Mouse (Mus musculus): ENCODE results near the gene Clstn1. TPM values are rescaled to one million over a fixed set of nuclear protein-coding genes. Genes with fewer than 3 reads are reported as not detected.

The Clstn1 gene
- total and polyA plus RNA-seq, 3 experiments: 6.1 to 26.6 TPM; not detected in 1

DNA sequence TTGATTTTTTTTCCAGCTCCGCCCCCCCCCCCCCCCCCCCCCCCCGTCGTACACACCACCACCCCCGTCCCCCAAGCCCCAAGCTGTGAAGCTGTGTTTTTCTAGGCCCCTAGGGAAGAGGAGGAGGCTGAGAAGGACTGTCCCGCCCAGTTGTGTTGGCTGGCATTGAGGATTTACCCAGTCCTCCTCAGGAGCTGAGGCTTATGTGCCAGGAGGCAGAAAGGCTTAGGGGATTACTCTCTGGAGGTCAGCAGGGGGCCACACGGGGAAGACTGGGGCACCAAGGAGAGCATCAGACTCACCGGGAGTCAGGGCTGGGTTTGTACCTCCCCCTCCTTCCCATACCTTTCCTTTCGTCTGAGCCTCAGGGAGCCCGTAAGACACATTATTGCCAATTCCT is 13.8 kb upstream of the Clstn1 start:
- DNase-seq (ENCODE audit: low read depth, low spot score): no peak
- TF ChIP-seq MYB (IDR thresholded peaks at IDR 0.05; ENCODE audit: low read depth, low read length): no peak
- TF ChIP-seq TBP (IDR thresholded peaks at IDR 0.05; ENCODE audit: low read depth, low read length): no peak
- TF ChIP-seq EP300 (IDR thresholded peaks at IDR 0.05; ENCODE audit: low read depth in 1 of 2, low read length in 2 of 2): no peak
- TF ChIP-seq ETS1 (IDR thresholded peaks at IDR 0.05; ENCODE audit: low read depth, low read length): no peak
- TF ChIP-seq KAT2A (conservative IDR thresholded peaks at IDR 0.05; ENCODE audit: low read depth, low read length): no peak
- TF ChIP-seq ZKSCAN1 (IDR thresholded peaks at IDR 0.05; ENCODE audit: low read depth, low read length): no peak
- TF ChIP-seq SIN3A (IDR thresholded peaks at IDR 0.05; ENCODE audit: low read length): no peak
- TF ChIP-seq MYC (IDR thresholded peaks at IDR 0.05; ENCODE audit: low read depth, low read length): no peak
- TF ChIP-seq CHD2 (IDR thresholded peaks at IDR 0.05; ENCODE audit: low read length): no peak
- no peak for TF ChIP-seq JUND (IDR thresholded peaks at IDR 0.05; ENCODE audit: low read depth, low read length)
- TF ChIP-seq HCFC1 (IDR thresholded peaks at IDR 0.05; ENCODE audit: low read depth, low read length): no peak
- no peak for TF ChIP-seq CTCF (IDR thresholded peaks at IDR 0.05 in 2 of 3, conservative IDR thresholded peaks at IDR 0.05 in 1 of 3; ENCODE audit: control insufficient read depth in 1 of 3, insufficient read depth in 1 of 3, low read depth in 2 of 3, low read length in 3 of 3, poor library complexity in 1 of 3, severe bottlenecking in 1 of 3)
- no peak for TF ChIP-seq SMC3 (IDR thresholded peaks at IDR 0.05; ENCODE audit: low read depth, low read length)
- no peak for TF ChIP-seq GABPA (IDR thresholded peaks at IDR 0.05; ENCODE audit: low read depth, low read length)
- TF ChIP-seq MEF2A (IDR thresholded peaks at IDR 0.05; ENCODE audit: extremely low read depth, insufficient replicate concordance, low read depth, low read length, poor library complexity, severe bottlenecking): no peak
- TF ChIP-seq TAL1 (IDR thresholded peaks at IDR 0.05; ENCODE audit: low read length): no peak
- no peak for TF ChIP-seq USF1 (IDR thresholded peaks at IDR 0.05; ENCODE audit: low read depth, low read length)
- no peak for TF ChIP-seq BHLHE40 (IDR thresholded peaks at IDR 0.05; ENCODE audit: borderline replicate concordance, low read depth, low read length)
- no peak for TF ChIP-seq GATA1 (IDR thresholded peaks at IDR 0.05; ENCODE audit: low read depth, low read length)
- no peak for TF ChIP-seq MAZ (IDR thresholded peaks at IDR 0.05; ENCODE audit: low read depth, low read length)
- no peaks in the 10 kb centered on the region for H3K4me1 ChIP-seq (ENCODE audit: control insufficient read depth in 1 of 2, insufficient read depth in 2 of 2, low read length in 2 of 2)

DNA sequence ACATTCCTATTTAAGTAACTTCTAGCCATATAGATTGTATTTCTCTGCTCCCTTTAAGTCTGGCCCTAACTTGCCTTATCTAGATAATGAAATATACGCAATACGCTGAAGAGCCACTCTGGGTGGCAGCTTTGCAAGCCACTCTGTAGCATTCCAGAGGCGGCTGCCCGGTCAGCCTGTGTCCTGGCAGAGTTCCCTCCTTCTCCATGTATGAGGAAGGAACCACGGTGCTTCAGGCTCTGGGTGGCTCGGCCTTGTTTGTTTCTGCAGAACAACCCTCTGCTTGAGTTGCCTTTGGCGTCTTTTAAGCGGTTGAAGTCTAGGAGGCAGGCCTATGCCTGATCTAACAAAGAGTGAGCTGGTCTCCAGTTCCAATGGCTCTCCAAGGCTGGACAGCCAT is 13.4 kb upstream of the Clstn1 start:
- no peaks in the 10 kb centered on the region; a peak in 1 of 4 replicates for H3K27me3 ChIP-seq (ENCODE audit: control insufficient read depth in 1 of 2, insufficient read depth in 2 of 2, low read length in 2 of 2)
- H3K79me2 ChIP-seq (ENCODE audit: control insufficient read depth, insufficient read depth, low read length, poor library complexity): no peaks in the 10 kb centered on the region

More for the DNA sequence above, 13.8 kb upstream of the Clstn1 start:
- Histone ChIP-seq H3K36me3 (ENCODE audit: control insufficient read depth in 1 of 2, insufficient read depth in 2 of 2, low read length in 2 of 2) (no peaks in the 10 kb centered on the region), H3K79me2 (ENCODE audit: control insufficient read depth, insufficient read depth, low read length, poor library complexity) (no peaks in the 10 kb centered on the region), H3K4me3 (ENCODE audit: control insufficient read depth in 1 of 2, insufficient read depth in 1 of 2, low read depth in 2 of 2, low read length in 2 of 2) (no peak overlapping the region), H3K27me3 (ENCODE audit: control insufficient read depth in 1 of 2, insufficient read depth in 2 of 2, low read length in 2 of 2) (no peaks in the 10 kb centered on the region; a peak in 1 of 4 replicates), H3K9me3 (replicated peaks; ENCODE audit: insufficient read depth, low read length) (no peaks in the 10 kb centered on the region), H3K9ac (ENCODE audit: control insufficient read depth, low read depth, low read length, poor library complexity, severe bottlenecking) (no peak overlapping the region), H3K27ac (ENCODE audit: control insufficient read depth, low read depth, low read length) (no peak overlapping the region)

More for the DNA sequence above, 13.4 kb upstream of the Clstn1 start:
- Histone ChIP-seq H3K27ac (ENCODE audit: control insufficient read depth, low read depth, low read length) (no peak overlapping the region), H3K36me3 (ENCODE audit: control insufficient read depth in 1 of 2, insufficient read depth in 2 of 2, low read length in 2 of 2) (no peaks in the 10 kb centered on the region), H3K9ac (ENCODE audit: control insufficient read depth, low read depth, low read length, poor library complexity, severe bottlenecking) (no peak overlapping the region), H3K4me1 (ENCODE audit: control insufficient read depth in 1 of 2, insufficient read depth in 2 of 2, low read length in 2 of 2) (no peaks in the 10 kb centered on the region), H3K4me3 (ENCODE audit: control insufficient read depth in 1 of 2, insufficient read depth in 1 of 2, low read depth in 2 of 2, low read length in 2 of 2) (no peak overlapping the region), H3K9me3 (replicated peaks; ENCODE audit: insufficient read depth, low read length) (no peaks in the 10 kb centered on the region)
- TF ChIP-seq NELFE (IDR thresholded peaks at IDR 0.05; ENCODE audit: low read depth, low read length) (no peak), TCF12 (IDR thresholded peaks at IDR 0.05; ENCODE audit: low read depth, low read length) (no peak), JUND (IDR thresholded peaks at IDR 0.05; ENCODE audit: low read depth, low read length) (no peak), EP300 (IDR thresholded peaks at IDR 0.05; ENCODE audit: low read depth in 1 of 2, low read length in 2 of 2) (no peak), MAX (IDR thresholded peaks at IDR 0.05; ENCODE audit: low read length) (no peak), UBTF (IDR thresholded peaks at IDR 0.05; ENCODE audit: borderline replicate concordance, insufficient read depth, low read depth, low read length) (no peak), ELF1 (IDR thresholded peaks at IDR 0.05; ENCODE audit: low read depth, low read length) (no peak), MAFK (IDR thresholded peaks at IDR 0.05; ENCODE audit: borderline replicate concordance, low read depth, low read length) (no peak), KAT2A (conservative IDR thresholded peaks at IDR 0.05; ENCODE audit: low read depth, low read length) (no peak), CHD1 (IDR thresholded peaks at IDR 0.05; ENCODE audit: low read depth, low read length) (no peak), HCFC1 (IDR thresholded peaks at IDR 0.05; ENCODE audit: low read depth, low read length) (no peak), ZNF384 (IDR thresholded peaks at IDR 0.05; ENCODE audit: low read depth, low read length) (no peak), RCOR1 (IDR thresholded peaks at IDR 0.05; ENCODE audit: low read depth, low read length) (no peak)
- no peak for DNase-seq (ENCODE audit: low read depth, low spot score)
